Mouse (Mus musculus): ENCODE measurements at regions not wholly inside any gene's neighbourhood (a gene's known extent, or its start where the extent isn't known, plus 50 kb on each side); places are given as distances from the start of the nearest gene placed in this dataset.

GRCm38 (mm10) chr8:109155489-109155888 is 338.3 kb upstream of the Pmfbp1 start:
- no peak for DNase-seq

- no peak for DNase-seq
These were observed 337.8 kb upstream of the Pmfbp1 start for GRCm38 (mm10) chr8:109156016-109156415.

- no peak for DNase-seq
These were observed 321.1 kb upstream of the Pmfbp1 start for GRCm38 (mm10) chr8:109172701-109173100.

GRCm38 (mm10) chr8:109185558-109186198 is 308.1 kb upstream of the Pmfbp1 start:
- DNase-seq, result no peak

GRCm38 (mm10) chr8:109187617-109188016 is 306.2 kb upstream of the Pmfbp1 start:
- no peak for DNase-seq

- no peak for DNase-seq
These were observed 279.6 kb upstream of the Pmfbp1 start for GRCm38 (mm10) chr8:109214247-109214646.

- no peak for DNase-seq
These were observed 277.5 kb upstream of the Pmfbp1 start for GRCm38 (mm10) chr8:109216318-109216717.

- no peak for DNase-seq
These were observed 276.5 kb upstream of the Pmfbp1 start for GRCm38 (mm10) chr8:109217326-109217725.

GRCm38 (mm10) chr8:109232281-109233234 is 261.3 kb upstream of the Pmfbp1 start:
- DNase-seq, result no peak

- no peak for DNase-seq
These were observed 248.3 kb upstream of the Pmfbp1 start for GRCm38 (mm10) chr8:109245526-109245925.

GRCm38 (mm10) chr8:109247875-109248274 is 246.0 kb upstream of the Pmfbp1 start:
- no peak for DNase-seq

GRCm38 (mm10) chr8:109248356-109248755 is 245.5 kb upstream of the Pmfbp1 start:
- no peak for DNase-seq

- DNase-seq, result no peak
These were observed 244.6 kb upstream of the Pmfbp1 start for GRCm38 (mm10) chr8:109249256-109249655.

- no peak for DNase-seq
These were observed 244.1 kb upstream of the Pmfbp1 start for GRCm38 (mm10) chr8:109249691-109250090.

GRCm38 (mm10) chr8:109250551-109250950 is 243.3 kb upstream of the Pmfbp1 start:
- no peak for DNase-seq

GRCm38 (mm10) chr8:109251360-109251798 is 242.4 kb upstream of the Pmfbp1 start:
- DNase-seq, result no peak

GRCm38 (mm10) chr8:109252404-109252803 is 241.4 kb upstream of the Pmfbp1 start:
- no peak for DNase-seq

- no peak for DNase-seq
These were observed 214.7 kb upstream of the Pmfbp1 start for GRCm38 (mm10) chr8:109279129-109279528.

GRCm38 (mm10) chr8:109280540-109280939 is 213.3 kb upstream of the Pmfbp1 start:
- no peak for DNase-seq

GRCm38 (mm10) chr8:109281598-109281997 is 212.2 kb upstream of the Pmfbp1 start:
- DNase-seq, result no peak

- no peak for DNase-seq
These were observed 183.0 kb upstream of the Pmfbp1 start for GRCm38 (mm10) chr8:109310670-109311386.

GRCm38 (mm10) chr8:109311484-109312210 is 182.2 kb upstream of the Pmfbp1 start:
- no peak for DNase-seq

GRCm38 (mm10) chr8:109312731-109313130 is 181.1 kb upstream of the Pmfbp1 start:
- no peak for DNase-seq
